Mouse (Mus musculus) spleen, postnatal 36 days (tissue): ENCODE measurements around the gene Gm49361.

Experiments
- DNase-seq, 2 experiments: peaks; one replicate each; pipeline ENCODE4 v3.0.0; 2022; ENCODE audit warnings: low spot score in 2 of 2, mixed read lengths in 1 of 2

Gene Gm49361

DNA sequence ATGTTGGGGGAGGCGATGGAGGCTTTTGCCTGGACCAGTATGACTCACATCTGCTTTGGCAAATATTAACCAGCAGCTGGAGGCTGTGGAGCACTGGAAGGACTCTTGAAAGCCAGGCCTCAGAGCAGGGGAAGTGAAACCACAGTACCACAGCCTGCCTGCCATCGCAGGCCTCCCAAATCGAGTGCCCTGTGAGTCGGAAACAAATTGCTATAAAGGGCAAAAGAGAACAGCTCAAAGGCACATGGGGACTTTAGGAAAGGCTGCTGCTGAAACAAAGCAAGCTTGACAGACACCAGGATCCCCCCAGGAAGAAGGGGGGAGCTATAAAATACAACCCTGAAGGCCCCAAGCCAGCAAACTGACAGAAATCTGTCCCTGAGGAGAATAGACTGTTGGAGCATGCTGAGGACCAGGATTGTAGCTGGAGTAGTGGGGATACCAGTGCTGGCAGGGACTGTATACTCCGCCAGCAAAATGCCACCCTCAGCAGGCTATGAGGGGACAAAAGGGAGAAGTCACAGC, 15.9 kb downstream of the Gm49361 start:
- peak; percentile 79 to 80 for DNase-seq

- DNase-seq = peak; percentile 37 to 45
These were observed 16.5 kb downstream of the Gm49361 start for GRCm38 (mm10) chr14:57729364-57729763.

DNA sequence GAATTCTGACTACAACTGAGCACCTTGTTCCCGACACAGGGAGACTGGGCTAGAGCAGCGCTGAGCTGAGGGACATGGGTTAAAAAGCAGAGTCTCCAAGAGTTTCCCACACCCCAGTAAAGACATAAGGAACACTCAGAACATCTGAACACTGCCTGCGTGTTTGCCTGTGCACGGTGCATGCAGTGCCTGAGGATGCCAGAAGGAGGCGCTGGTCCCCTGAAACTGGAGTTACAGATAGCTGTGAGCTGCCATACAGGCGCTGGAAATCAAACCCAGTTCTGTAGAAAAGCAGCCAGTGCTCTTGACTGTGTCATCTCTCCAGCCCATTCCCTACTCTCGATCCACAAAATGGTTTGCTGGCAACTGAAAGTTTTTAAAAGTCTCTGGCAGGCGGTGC, 19.7 kb downstream of the Gm49361 start:
- no peak for DNase-seq

DNA sequence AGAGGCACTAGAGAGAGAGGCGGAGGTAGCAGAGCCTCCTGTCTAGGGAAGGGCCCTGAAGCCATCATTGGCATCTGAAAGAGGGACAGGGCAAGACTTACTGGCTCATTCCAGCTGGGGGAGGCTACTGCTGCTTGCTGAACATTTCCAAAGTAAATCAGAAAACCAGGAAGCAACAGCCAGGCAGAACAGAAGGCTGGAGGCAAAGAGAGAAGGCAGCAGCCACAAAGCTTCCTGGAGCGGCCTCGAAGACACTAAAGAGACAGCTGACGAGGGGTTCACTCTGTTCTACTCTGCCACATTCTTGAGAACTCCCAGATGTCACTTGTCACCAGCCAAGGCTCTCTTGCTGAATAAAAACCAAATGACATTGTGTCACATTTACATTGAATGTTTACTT, 21.4 kb downstream of the Gm49361 start:
- DNase-seq = no peak

DNA sequence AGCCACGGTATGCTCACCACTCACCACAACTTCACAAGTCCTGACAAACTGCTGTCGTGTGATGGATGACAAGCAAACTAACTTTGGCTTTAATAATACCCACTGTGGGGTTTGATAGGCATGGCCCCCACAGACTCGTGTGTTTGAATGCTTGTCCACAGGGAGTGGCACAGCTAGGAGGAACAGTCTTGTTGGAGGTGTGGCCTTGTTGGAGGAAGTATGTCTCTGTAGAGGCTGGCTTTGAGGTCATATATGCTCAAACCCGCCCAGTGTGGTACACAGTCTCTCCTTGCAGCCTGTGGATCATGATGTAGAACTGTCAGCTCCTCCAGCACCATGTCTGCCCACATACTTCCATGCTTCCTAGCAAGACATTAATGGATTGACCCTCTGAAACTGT, 27.7 kb downstream of the Gm49361 start:
- no peak for DNase-seq

- no peak for DNase-seq
These were observed 29.2 kb downstream of the Gm49361 start for GRCm38 (mm10) chr14:57716601-57717245.

DNA sequence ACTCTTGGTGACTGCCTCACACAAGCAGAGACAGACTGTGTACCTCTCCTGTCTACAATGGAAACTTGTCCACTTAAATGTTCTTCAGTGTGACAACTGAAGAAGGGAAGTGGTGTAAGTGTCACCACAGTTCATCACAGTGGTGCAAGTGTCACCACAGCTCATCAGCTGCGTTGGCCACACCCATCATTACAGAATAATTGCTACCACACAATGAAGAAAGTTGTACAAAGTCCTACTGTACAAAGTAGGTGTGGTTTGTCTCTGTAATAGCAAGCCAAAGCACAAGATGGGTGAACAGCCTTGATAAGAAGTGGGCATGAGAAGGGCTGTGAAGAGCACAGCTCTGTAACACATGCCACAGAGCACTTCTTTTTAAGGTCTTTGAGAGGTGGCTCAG, 33.0 kb downstream of the Gm49361 start:
- no peak for DNase-seq

- no peak for DNase-seq
These were observed 34.8 kb downstream of the Gm49361 start for GRCm38 (mm10) chr14:57711059-57711458.

DNA sequence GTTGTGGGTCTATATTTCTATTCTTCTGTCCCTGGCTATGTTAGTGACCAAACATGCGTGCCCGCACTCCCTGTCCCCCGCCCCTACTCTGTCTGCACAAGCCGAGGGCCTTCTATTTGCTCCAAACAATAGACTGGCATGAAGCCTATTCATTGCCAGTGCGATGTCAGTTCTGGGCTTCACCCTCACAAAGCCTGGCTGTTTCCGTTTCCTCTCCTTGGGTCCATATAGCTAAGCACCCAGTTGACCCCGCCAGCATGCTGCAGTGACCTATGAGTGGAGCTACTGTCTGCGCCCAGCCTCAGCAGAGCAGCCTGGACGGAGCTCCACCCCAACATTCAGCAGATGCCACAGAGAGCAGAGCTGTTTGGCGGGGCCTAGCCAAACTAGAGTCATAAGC, 36.7 kb downstream of the Gm49361 start:
- no peak for DNase-seq

- DNase-seq = no peak
These were observed 37.3 kb downstream of the Gm49361 start for GRCm38 (mm10) chr14:57708580-57708979.

DNA sequence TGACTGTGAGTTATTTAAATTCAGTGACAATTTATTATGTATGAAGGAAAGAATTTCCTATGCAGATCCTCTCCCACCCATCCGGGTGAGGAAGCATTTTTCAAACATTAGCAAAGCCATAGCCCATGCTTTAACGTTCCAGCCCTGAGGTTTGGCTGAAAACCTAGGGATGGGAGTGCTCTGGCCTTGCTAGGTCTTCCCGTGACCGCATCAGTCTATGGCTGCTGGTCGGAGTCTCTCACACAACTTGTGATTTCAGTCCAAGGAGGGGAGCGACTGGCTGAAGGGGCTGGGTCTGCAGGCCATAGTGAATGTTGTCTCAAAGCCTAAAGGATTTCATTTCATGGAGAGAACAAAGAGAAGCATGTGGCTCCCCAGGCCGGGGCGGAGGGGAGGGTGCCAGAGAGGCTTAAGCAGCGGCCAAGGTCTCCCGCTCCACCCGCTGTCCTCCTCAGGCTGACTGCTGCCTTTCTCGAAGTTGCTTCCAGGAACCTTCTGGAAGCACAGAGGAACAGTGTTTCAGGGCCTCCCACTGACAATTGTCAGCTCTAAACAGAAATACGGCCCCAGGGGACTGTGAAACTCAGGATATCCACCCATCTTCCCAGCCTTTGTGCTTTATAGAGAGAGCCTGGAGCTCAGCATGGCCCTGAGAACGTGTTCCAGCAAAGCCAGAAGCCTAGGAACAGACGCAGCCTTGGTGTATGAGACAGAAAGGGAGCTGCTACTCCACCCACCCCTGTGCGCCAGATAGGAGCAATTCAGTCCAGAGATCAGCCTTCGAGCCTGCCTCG, 38.6 kb downstream of the Gm49361 start:
- DNase-seq = no peak

DNA sequence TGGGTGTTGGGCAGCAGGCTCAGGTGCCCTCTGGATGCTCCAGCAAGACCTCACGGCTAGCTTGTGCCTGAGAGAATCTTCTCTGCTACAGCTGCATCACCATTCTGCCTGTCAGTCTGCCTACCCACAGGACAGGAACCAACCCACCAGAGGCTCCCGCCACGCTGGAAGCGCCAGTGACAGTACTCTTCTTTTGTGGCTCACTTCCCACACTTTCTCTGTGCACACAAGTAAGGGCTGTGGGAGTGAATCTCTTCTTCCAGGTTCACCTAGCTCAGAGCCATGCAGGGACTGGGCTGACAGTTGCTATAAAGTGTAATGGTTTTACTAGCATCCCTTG, 39.2 kb downstream of the Gm49361 start:
- DNase-seq = no peak

DNA sequence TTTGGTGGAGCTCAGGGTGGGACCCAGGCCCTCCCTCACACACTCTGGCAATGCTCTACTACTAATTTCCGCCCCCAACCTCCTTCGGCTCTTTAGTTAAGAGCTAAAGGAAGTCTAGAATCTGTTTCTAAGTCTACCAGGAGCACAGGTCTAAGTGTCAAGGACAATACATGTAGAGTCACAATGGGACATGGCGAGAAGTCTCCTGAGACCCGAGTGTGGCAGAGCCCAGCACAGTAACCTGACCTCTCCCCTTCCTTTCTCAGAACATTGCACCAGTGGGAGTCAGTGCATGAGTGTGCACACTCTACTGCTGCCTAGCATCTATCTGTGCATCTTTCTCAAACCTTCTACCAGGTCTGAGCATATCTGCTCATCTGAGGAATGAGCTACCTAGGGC, 40.1 kb downstream of the Gm49361 start:
- DNase-seq = no peak

- DNase-seq = no peak
These were observed 40.8 kb downstream of the Gm49361 start for GRCm38 (mm10) chr14:57705075-57705474.

DNA sequence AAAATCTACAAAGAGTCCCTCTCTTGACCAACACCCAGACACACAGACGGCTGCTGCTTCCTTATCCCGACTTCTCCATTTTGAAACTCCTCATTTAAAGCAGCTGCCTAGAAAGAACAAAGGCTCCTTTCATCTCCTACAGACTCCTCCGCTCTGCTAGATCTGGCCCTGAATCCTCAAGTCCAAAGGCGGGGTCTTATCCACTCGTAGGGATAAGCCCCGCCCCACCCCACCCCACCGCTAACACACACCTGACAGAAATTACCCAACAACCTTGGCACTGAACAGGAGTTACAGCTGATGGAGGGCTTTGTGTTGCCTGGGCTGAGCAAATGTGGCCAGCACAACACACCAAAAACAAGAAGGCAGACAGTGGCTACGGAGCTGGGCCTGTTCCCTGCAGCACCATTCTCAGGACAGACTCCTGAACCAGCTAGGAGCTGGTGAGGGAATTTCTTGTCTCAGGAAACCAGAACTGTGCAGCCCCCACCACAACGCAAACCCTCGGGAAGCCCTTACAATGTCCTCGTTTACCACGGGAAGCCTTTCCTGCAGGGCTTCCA, 43.9 kb downstream of the Gm49361 start:
- DNase-seq = no peak

DNA sequence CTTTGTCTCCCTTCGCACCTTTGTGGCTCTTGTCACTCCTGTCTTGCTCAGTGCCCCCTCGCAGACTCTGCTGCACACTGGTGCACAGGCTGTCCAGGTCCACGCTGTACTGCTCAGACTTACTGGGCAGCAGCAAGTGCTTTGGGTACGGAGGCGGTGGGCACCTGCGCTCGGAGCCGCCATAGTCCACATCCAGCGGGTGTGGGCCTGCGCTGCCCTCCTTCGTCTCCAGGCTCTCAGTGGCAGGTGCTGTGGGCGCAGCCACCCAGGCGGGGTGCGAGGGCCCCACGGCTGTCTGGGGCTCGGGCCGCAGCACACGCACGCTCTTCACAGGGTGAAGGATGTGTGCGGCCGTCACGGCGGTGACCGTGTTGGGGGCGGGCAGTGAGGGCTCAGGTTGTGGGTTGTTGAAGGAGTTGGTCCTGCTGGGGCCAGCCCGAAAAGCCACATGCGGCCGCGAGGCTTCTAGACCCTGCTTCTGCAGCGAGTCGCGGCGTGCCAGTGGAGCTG, 46.4 kb downstream of the Gm49361 start:
- DNase-seq = no peak

GRCm38 (mm10) chr14:57699016-57699415, 46.9 kb downstream of the Gm49361 start:
- no peak for DNase-seq

- DNase-seq = no peak
These were observed 49.8 kb downstream of the Gm49361 start for GRCm38 (mm10) chr14:57696066-57696465.

DNA sequence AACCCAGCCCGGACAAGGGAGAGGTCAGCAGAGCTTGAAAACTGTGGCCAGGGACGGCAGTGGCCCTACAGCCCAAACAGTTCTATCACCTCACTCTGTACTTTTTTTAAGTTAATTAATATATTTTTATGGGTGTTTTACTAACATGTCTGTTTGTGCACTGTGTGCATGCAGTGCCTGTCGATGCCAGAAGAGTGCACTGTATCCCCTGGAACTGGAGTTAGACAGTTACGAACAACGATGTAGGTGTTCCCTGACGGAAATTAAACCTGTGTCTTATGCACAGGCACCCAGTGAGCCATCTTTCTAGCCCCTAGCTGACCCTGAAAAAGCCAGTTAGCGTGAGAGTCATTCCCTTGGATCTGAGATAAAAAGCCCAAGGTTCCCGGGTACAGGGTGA, 50.4 kb downstream of the Gm49361 start:
- DNase-seq = no peak

DNA sequence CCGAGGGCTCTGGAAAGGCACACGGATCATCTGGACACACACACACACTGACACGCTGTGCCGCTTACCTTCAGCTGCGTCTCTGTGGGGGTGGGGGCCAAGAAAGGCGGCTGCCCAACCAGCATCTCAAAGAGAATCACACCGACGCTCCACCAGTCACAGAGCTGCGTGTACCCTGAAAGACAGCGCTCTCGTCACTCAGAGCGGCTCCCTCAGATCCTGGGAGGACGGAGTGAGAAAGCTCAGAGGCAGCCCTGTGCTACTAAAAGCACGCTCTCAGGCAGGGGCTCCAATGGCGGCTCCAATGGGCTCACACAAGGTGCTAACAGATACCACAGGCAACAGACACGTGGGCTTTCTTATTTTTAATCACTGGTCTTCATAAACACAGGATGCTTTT, 51.7 kb downstream of the Gm49361 start:
- DNase-seq = no peak

DNA sequence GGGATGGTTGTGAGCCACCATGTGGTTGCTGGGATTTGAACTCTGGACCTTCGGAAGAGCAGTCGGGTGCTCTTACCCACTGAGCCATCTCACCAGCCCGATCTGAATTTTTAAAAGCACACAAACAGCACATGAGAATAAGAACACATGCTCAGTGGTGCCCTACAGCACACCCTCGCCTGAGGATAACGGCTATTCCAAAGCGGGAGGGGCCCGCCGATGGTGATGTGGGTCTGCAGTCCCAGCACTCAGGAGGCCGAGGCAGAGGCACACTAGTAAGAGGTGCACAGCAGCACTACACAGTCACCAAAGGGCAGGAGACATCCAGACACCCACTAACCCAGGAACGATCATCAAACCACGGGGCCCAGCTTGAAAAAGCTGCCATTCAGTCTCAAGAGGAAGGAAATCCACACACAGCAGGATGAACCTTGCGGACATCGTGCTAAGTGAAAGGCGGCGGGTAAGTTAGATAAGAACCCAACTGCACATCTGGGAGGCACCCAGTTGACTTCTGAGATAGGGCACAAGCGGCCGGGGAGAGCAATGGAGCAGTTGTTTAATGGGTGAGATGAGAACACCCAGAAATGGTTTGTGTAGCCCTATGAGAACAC, 53.3 kb downstream of the Gm49361 start:
- peak in 1 of 2 experiments; percentile 37 for DNase-seq

DNA sequence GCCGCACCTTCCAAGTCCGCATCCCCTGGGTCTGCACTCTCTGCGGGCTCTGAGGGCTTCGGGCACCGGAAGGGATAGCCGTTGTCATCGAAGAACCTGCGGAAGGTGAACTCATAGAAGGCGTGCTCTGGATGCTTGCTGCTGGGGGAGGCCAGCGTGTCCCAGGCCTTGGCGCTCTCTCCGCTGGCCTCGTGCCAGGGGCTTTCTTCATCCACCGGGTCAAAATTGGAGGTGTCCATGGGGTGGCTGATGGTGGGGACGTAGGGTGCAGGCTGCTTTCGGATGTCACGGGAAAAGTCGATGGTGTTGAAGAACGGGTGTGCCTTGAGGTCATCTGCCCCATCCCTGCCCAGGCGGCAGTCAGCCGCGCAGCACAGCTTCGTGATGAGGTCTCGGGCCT, 54.6 kb downstream of the Gm49361 start:
- DNase-seq = no peak
